Mouse (Mus musculus) hindbrain, embryonic 13.5 days (tissue): ENCODE measurements around the gene Tnip2. TPM values are rescaled to one million over a fixed set of nuclear protein-coding genes. Genes with fewer than 3 reads are reported as not detected.

Experiments used
- ATAC-seq: fragments of 200-750 bp; cut with Nextera tagmentation; 2 replicates; pipeline ENCODE4 v1.8.0; 2017; ENCODE audit warnings: moderate TSS enrichment; ENCODE audit not compliant: low FRiP score
- H3K27ac ChIP-seq: fragments of 300-500 bp; sonication (generic); 2 replicates; pipeline ENCODE4 v1.5.1; 2015; ENCODE audit warnings: inconsistent platforms, mild to moderate bottlenecking, moderate library complexity
- H3K27me3 ChIP-seq: fragments of 300-500 bp; sonication (generic); 2 replicates; pipeline ENCODE4 v1.6.1; 2015; ENCODE audit warnings: mild to moderate bottlenecking, inconsistent platforms
- H3K36me3 ChIP-seq: fragments of 300-500 bp; sonication (generic); 2 replicates; pipeline ENCODE4 v1.6.1; 2015; ENCODE audit warnings: mild to moderate bottlenecking, inconsistent platforms
- H3K4me1 ChIP-seq: fragments of 300-500 bp; sonication (generic); replicated peaks from 2 replicates; pipeline ENCODE4 v1.6.1; 2015; ENCODE audit warnings: inconsistent platforms
- H3K4me2 ChIP-seq: fragments of 300-500 bp; sonication (generic); 2 replicates; pipeline ENCODE4 v1.6.1; 2015; ENCODE audit warnings: inconsistent platforms, mild to moderate bottlenecking, moderate library complexity
- H3K4me3 ChIP-seq: fragments of 300-500 bp; sonication (generic); 2 replicates; pipeline ENCODE4 v1.5.1; 2015; ENCODE audit warnings: mild to moderate bottlenecking, inconsistent platforms
- H3K9ac ChIP-seq: fragments of 300-500 bp; sonication (generic); 2 replicates; pipeline ENCODE4 v1.6.1; 2015; ENCODE audit warnings: mild to moderate bottlenecking, inconsistent platforms
- H3K9me3 ChIP-seq: fragments of 300-500 bp; sonication (generic); 2 replicates; pipeline ENCODE4 v1.6.1; 2016; ENCODE audit warnings: inconsistent platforms
- WGBS: fragments of 180-500 bp; shearing (Covaris S2); methylation state at CpG from one replicate; pipeline ENCODE4 v1.1.7; 2015; 5-methylcytosine and 5-hydroxymethylcytosine counted together
- polyA plus RNA-seq: library from polyadenylated mRNA; unstranded; fragments of >200 nt; fragmentation: Nextera tagmentation; extraction: Ambion mirVana; gene quantifications from 2 replicates; pipeline ENCODE4 v1.2.1, GENCODE M21; 2015

The Tnip2 gene
- polyA plus RNA-seq, 1 experiment from 2014 or later, result 10.7 TPM

- 79% methylated on average over 11 of the region's 11 CpGs for WGBS
- no peak for ATAC-seq
- peaks cover 2% of the 10 kb centered on the region; the same call in 1 of the 2 replicates for H3K4me1 ChIP-seq
Observed at GRCm38 (mm10) chr5:34520458-34521209, 6.8 kb upstream of the Tnip2 start.

GRCm38 (mm10) chr5:34519389-34519910, 5.7 kb upstream of the Tnip2 start:
- H3K4me2 ChIP-seq, result no peak overlapping the region
- WGBS, result 81% methylated on average over 9 of the region's 9 CpGs

More at GRCm38 (mm10) chr5:34520458-34521209, 6.8 kb upstream of the Tnip2 start:
- H3K9me3 ChIP-seq, result no peaks in the 10 kb centered on the region
- no peak overlapping the region for H3K4me2 ChIP-seq
- no peak overlapping the region for H3K9ac ChIP-seq
- no peak overlapping the region for H3K27ac ChIP-seq
- no peaks in the 10 kb centered on the region for H3K36me3 ChIP-seq
- H3K4me3 ChIP-seq, result no peak overlapping the region
- H3K27me3 ChIP-seq, result peaks cover 11% of the 10 kb centered on the region; the same call in 1 of the 2 replicates

GRCm38 (mm10) chr5:34517913-34518312, 4.1 kb upstream of the Tnip2 start:
- Histone ChIP-seq H3K27me3 (peaks cover 17% of the 10 kb centered on the region), H3K4me1 (peaks cover 11% of the 10 kb centered on the region), H3K27ac (no peak overlapping the region), H3K4me3 (no peak overlapping the region), H3K9ac (no peak overlapping the region), H3K9me3 (no peaks in the 10 kb centered on the region), H3K36me3 (no peaks in the 10 kb centered on the region), H3K4me2 (no peak overlapping the region)
- 38% methylated on average over 3 of the region's 3 CpGs for WGBS
- ATAC-seq, result no peak

More at GRCm38 (mm10) chr5:34519389-34519910, 5.7 kb upstream of the Tnip2 start:
- H3K4me3 ChIP-seq, result no peak overlapping the region
- H3K36me3 ChIP-seq, result no peaks in the 10 kb centered on the region
- H3K27me3 ChIP-seq, result peaks cover 16% of the 10 kb centered on the region
- H3K4me1 ChIP-seq, result no peaks in the 10 kb centered on the region
- H3K9ac ChIP-seq, result no peak overlapping the region
- no peak overlapping the region for H3K27ac ChIP-seq
- no peak for ATAC-seq
- H3K9me3 ChIP-seq, result no peaks in the 10 kb centered on the region

GRCm38 (mm10) chr5:34515096-34515495, 1.3 kb upstream of the Tnip2 start:
- Histone ChIP-seq H3K4me2 (no peak overlapping the region), H3K9ac (no peak overlapping the region), H3K9me3 (no peaks in the 10 kb centered on the region), H3K27me3 (peaks cover 28% of the 10 kb centered on the region), H3K4me3 (no peak overlapping the region), H3K4me1 (peaks cover 11% of the 10 kb centered on the region), H3K27ac (no peak overlapping the region), H3K36me3 (no peaks in the 10 kb centered on the region)
- no peak for ATAC-seq

- peak overlapping the region; percentile 88 for H3K4me2 ChIP-seq
- H3K9me3 ChIP-seq, result no peaks in the 10 kb centered on the region
- ATAC-seq, result no peak
- H3K4me1 ChIP-seq, result peaks cover 11% of the 10 kb centered on the region
- no peak overlapping the region for H3K27ac ChIP-seq
- H3K4me3 ChIP-seq, result peak overlapping the region; percentile 62
- peaks cover 28% of the 10 kb centered on the region for H3K27me3 ChIP-seq
- H3K36me3 ChIP-seq, result no peaks in the 10 kb centered on the region
- 27% methylated on average over 7 of the region's 7 CpGs for WGBS
- peak overlapping the region; percentile 81; the same call in 1 of the 2 replicates for H3K9ac ChIP-seq
Observed at GRCm38 (mm10) chr5:34514218-34514566, 401 bp upstream of the Tnip2 start.

GRCm38 (mm10) chr5:34512486-34512885, 1.3 kb downstream of the Tnip2 start:
- H3K4me1 ChIP-seq, result peaks cover 11% of the 10 kb centered on the region
- H3K27me3 ChIP-seq, result peaks cover 28% of the 10 kb centered on the region
- WGBS, result 86% methylated on average over 3 of the region's 3 CpGs
- H3K27ac ChIP-seq, result no peak overlapping the region
- no peaks in the 10 kb centered on the region for H3K36me3 ChIP-seq
- peak overlapping the region; percentile 88; the same call in 1 of the 2 replicates for H3K4me2 ChIP-seq
- H3K4me3 ChIP-seq, result no peak overlapping the region; the same call in 1 of the 2 replicates
- H3K9ac ChIP-seq, result no peak overlapping the region
- ATAC-seq, result no peak
- no peaks in the 10 kb centered on the region for H3K9me3 ChIP-seq

GRCm38 (mm10) chr5:34502821-34503220, 11.0 kb downstream of the Tnip2 start:
- no peak overlapping the region for H3K4me3 ChIP-seq
- H3K27me3 ChIP-seq, result no peaks in the 10 kb centered on the region
- no peak for ATAC-seq
- H3K27ac ChIP-seq, result no peak overlapping the region
- no peak overlapping the region for H3K4me2 ChIP-seq
- no peaks in the 10 kb centered on the region for H3K9me3 ChIP-seq
- no peak overlapping the region for H3K9ac ChIP-seq
- no peaks in the 10 kb centered on the region; the same call in 1 of the 2 replicates for H3K36me3 ChIP-seq
- 70% methylated on average over 6 of the region's 6 CpGs for WGBS
- H3K4me1 ChIP-seq, result no peaks in the 10 kb centered on the region

- Histone ChIP-seq H3K9me3 (no peaks in the 10 kb centered on the region), H3K27me3 (no peaks in the 10 kb centered on the region), H3K9ac (no peak overlapping the region), H3K4me1 (no peaks in the 10 kb centered on the region), H3K36me3 (no peaks in the 10 kb centered on the region; the same call in 1 of the 2 replicates), H3K27ac (no peak overlapping the region), H3K4me3 (no peak overlapping the region), H3K4me2 (no peak overlapping the region)
- WGBS, result 96% methylated on average over 1 of the region's 1 CpGs
- no peak for ATAC-seq
Observed at GRCm38 (mm10) chr5:34502411-34502810, 11.4 kb downstream of the Tnip2 start.

GRCm38 (mm10) chr5:34501588-34501987, 12.2 kb downstream of the Tnip2 start:
- Histone ChIP-seq H3K4me1 (no peaks in the 10 kb centered on the region), H3K36me3 (no peaks in the 10 kb centered on the region; the same call in 1 of the 2 replicates), H3K4me3 (no peak overlapping the region), H3K9ac (no peak overlapping the region), H3K27ac (no peak overlapping the region), H3K4me2 (no peak overlapping the region), H3K9me3 (no peaks in the 10 kb centered on the region), H3K27me3 (no peaks in the 10 kb centered on the region)
- WGBS, result 94% methylated on average over 3 of the region's 3 CpGs
- no peak for ATAC-seq

- Histone ChIP-seq H3K4me2 (no peak overlapping the region), H3K27ac (no peak overlapping the region), H3K9ac (no peak overlapping the region), H3K4me3 (no peak overlapping the region), H3K4me1 (no peaks in the 10 kb centered on the region), H3K9me3 (no peaks in the 10 kb centered on the region), H3K36me3 (no peaks in the 10 kb centered on the region; the same call in 1 of the 2 replicates), H3K27me3 (no peaks in the 10 kb centered on the region)
- WGBS, result 81% methylated on average over 5 of the region's 5 CpGs
- no peak for ATAC-seq
Observed at GRCm38 (mm10) chr5:34500886-34501285, 12.9 kb downstream of the Tnip2 start.

- no peaks in the 10 kb centered on the region for H3K4me1 ChIP-seq
- H3K27ac ChIP-seq, result no peak overlapping the region
- H3K9ac ChIP-seq, result no peak overlapping the region
- H3K27me3 ChIP-seq, result no peaks in the 10 kb centered on the region
- no peaks in the 10 kb centered on the region for H3K36me3 ChIP-seq
- H3K9me3 ChIP-seq, result no peaks in the 10 kb centered on the region
- H3K4me3 ChIP-seq, result no peak overlapping the region
- no peak overlapping the region for H3K4me2 ChIP-seq
- WGBS, result 83% methylated on average over 6 of the region's 6 CpGs
- ATAC-seq, result no peak
Observed at GRCm38 (mm10) chr5:34496745-34497144, 17.0 kb downstream of the Tnip2 start.

GRCm38 (mm10) chr5:34489418-34489787, 24.4 kb downstream of the Tnip2 start:
- H3K27me3 ChIP-seq, result no peaks in the 10 kb centered on the region
- H3K4me1 ChIP-seq, result no peaks in the 10 kb centered on the region
- no peak overlapping the region for H3K4me2 ChIP-seq
- H3K9ac ChIP-seq, result no peak overlapping the region
- peaks cover 34% of the 10 kb centered on the region for H3K36me3 ChIP-seq
- no peak overlapping the region; the same call in 1 of the 2 replicates for H3K27ac ChIP-seq
- H3K9me3 ChIP-seq, result no peaks in the 10 kb centered on the region
- no peak for ATAC-seq
- no peak overlapping the region for H3K4me3 ChIP-seq
- 89% methylated on average over 3 of the region's 3 CpGs for WGBS
